Mouse (Mus musculus) Patski (cell line): ENCODE data around the gene Abcc1. TPM values are rescaled to one million over a fixed set of nuclear protein-coding genes. Genes with fewer than 3 reads are reported as not detected.
A peak's percentile ranks its signal among the peaks of the same experiment; 100 is the strongest.

Experiments used
- ATAC-seq: fragments of 100-300 bp; one replicate; pipeline ENCODE4 v1.8.0; 2021
- CTCF ChIA-PET: fragments of 350-600 bp; sonication (Branson Sonifier 250); formaldehyde crosslinking; loops from one replicate; lab custom pipeline; 2022; ENCODE audit warnings: inconsistent platforms; lab: Charles Lee
- POLR2A ChIA-PET: fragments of 350-600 bp; sonication (Branson Sonifier 250); formaldehyde crosslinking; loops from one replicate; lab custom pipeline; 2022; ENCODE audit warnings: antibody characterized with exemption, inconsistent platforms; lab: Charles Lee
- DNase-seq: peaks from one replicate; pipeline ENCODE4 v3.0.0-alpha.2; 2011; ENCODE audit warnings: low read depth, low spot score
- H3K27me3 ChIP-seq: fragments of 371-371 bp; one replicate; pipeline ENCODE4 v1.5.1; 2021
- CTCF ChIP-seq: fragments of 100-300 bp; IDR thresholded peaks from one replicate; pipeline ENCODE4 v1.5.1; 2021
- in situ Hi-C: fragments of 300-500 bp; cut with MboI; formaldehyde crosslinking; loops from 3 replicates; pipeline ENCODE4 v1.11.1; 2018; ENCODE audit warnings: low pct_unique_long_range_greater_than_20kb, mixed read lengths
- polyA plus RNA-seq: library from polyadenylated mRNA; unstranded; gene quantifications from one replicate; pipeline ENCODE4 v1.2.3, GENCODE M21; 2021

Abcc1 gene
- polyA plus RNA-seq, 1 experiment from 2014 or later: 28.3 TPM

DNA sequence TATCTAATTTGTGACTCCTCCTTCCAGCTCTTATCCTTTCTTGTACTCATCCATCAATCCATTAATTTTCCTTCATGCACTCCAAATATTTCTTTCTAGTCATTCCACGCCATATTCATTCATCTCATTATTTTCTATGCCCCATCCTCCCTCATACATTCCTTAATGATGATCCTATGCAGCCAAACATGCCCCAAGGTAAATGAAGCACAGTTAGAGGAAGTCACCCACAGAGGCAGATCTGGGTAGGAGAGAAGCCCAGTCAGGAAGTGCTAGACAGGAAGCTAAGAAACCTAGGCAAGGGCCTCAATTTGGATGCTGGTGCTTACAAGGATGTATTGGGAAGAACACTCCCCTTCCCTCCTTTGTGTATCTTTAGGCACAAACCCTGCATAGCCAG is 121.9 kb downstream of the Abcc1 start:
- ATAC-seq (no peak), DNase-seq (no peak)
- ChIA-PET POLR2A (no interaction called here), CTCF (interaction anchor here (0.9 kb wide), 1 partner anchor 242 kb away, joined by 3 read pairs; no protein-coding TSS in a partner anchor)
- peaks cover 8% of the 10 kb centered on the region for H3K27me3 ChIP-seq
- in situ Hi-C loops: no loop called here
- no peak for TF ChIP-seq CTCF

DNA sequence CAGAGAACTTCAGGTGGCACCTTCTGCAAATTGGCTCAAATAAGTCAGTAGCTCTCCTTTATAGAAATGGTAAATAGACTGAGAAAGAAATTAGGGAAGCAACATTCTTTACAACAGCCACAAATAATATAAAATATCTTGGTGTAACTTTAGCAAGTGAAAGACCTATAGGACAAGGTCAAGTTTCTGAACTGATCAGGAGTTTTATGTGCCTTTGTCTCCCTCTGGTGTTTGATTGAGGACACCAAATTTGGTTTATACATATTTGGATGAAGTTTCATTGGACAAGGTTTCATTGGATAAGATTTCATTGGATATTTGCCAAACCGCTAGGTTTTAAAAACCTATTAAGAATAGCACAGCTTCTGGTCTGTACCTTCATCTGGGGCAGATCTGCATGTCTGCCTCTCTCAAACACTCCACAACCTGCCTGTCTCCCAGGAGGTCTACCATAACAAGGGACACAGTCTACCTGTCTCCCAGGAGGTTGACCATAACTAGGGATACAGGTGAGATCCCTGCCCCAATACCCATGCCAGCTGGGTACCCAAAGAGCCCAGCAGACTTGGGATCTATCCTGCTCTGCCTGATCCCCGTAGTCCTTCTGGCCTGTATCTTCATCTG is 132.2 kb downstream of the Abcc1 start:
- ATAC-seq: no peak
- in situ Hi-C loops: loop anchor here (5.0 kb wide), 1 partner anchor 256 kb away; no protein-coding TSS in a partner anchor
- peak; percentile 56 for TF ChIP-seq CTCF
- POLR2A ChIA-PET: no interaction called here
- DNase-seq: no peak
- H3K27me3 ChIP-seq: peaks cover 7% of the 10 kb centered on the region
- CTCF ChIA-PET: interaction anchor here (1.0 to 3.0 kb wide), 3 partner anchors 242 to 257 kb away, joined by 3 to 9 read pairs (median 8); no protein-coding TSS in a partner anchor

DNA sequence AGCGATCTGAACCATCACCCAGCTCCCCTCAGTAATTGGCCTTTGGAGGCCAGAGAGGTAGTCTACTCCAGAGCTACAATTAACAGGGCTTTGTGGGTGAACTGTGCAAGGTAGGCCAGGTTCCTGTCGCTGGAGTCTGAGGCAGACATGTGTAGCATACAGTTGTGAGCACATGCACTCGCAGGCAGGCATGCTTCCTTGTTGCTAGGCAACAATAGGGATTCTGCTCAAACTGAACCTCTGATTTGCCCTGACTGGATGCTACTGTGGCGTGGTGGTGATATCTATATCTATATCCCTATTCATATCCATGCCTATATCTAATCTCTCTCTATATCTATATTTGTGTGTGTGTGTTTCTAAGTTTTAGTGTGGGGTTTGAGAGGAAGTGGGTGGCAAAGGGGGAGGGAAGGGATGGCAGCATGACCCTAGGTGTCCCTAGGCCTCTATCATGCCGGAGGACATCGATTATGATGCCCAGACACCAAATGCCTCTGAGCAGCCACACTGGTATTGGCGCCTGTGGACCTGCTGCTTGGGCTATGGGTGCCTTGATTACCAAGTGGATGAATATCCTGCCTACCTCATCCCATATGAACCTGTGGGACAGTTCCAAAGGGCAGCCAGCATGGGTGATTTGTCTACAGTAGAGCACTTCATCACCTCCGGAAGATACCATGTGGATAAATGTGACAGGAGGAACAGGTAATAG is 140.4 kb downstream of the Abcc1 start:
- ChIA-PET CTCF (no interaction called here), POLR2A (no interaction called here)
- no peak for TF ChIP-seq CTCF
- ATAC-seq: no peak
- DNase-seq: no peak
- in situ Hi-C loops: no loop called here
- peaks cover 7% of the 10 kb centered on the region for H3K27me3 ChIP-seq

DNA sequence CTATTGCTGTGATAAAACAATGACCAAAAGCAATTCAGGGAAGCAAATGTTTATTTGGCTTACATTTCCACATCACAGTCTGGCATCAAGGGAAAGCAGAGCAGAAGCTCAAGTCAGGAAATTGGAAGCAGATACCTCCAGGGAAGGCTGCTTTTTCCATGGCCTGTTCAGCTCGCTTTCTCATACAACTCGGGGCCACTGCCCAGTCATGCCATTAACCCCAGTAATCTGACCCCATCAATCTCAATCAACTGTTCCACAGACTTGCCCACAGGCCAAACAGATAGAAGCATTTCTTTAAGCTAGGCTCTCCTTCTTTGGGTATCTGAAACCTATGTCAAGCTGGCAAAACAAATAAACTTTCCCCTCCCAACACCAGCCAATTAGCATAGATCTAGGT is 145.1 kb downstream of the Abcc1 start:
- POLR2A ChIA-PET: no interaction called here
- no peak for ATAC-seq
- CTCF ChIA-PET: no interaction called here

More for the DNA sequence above, 145.1 kb downstream of the Abcc1 start:
- in situ Hi-C loops: no loop called here
- peaks cover 20% of the 10 kb centered on the region for H3K27me3 ChIP-seq
- DNase-seq: no peak
- no peak for TF ChIP-seq CTCF

Other genes with a start within 250 kb of the Abcc1 start
- gene Nde1, start 198.3 kb upstream of the Abcc1 start, polyA plus RNA-seq: 81.0 TPM
- 23.4 TPM for gene Marf1, start 198.2 kb upstream of the Abcc1 start, polyA plus RNA-seq
- 0.04 TPM for gene Myh11, start 70.2 kb upstream of the Abcc1 start, polyA plus RNA-seq
- 56.6 TPM for gene Fopnl, start 44.2 kb upstream of the Abcc1 start, polyA plus RNA-seq
- gene A630010A05Rik, start 200.8 kb downstream of the Abcc1 start, polyA plus RNA-seq: not detected